Mouse (Mus musculus) heart, embryonic 10.5 days (tissue): ENCODE data around the gene Dscam. TPM values are rescaled to one million over a fixed set of nuclear protein-coding genes. Genes with fewer than 3 reads are reported as not detected.

Experiments used
- DNase-seq: peaks from one replicate; pipeline ENCODE4 v3.0.0-alpha.2; 2017; ENCODE audit warnings: low spot score
- H3K27ac ChIP-seq: fragments of 300-500 bp; sonication (generic); 2 replicates; pipeline ENCODE4 v1.5.1; 2016; ENCODE audit warnings: mild to moderate bottlenecking
- H3K27me3 ChIP-seq: fragments of 300-500 bp; sonication (generic); 2 replicates; pipeline ENCODE4 v1.6.1; 2016; ENCODE audit warnings: mild to moderate bottlenecking; ENCODE audit not compliant: poor library complexity, insufficient read depth, severe bottlenecking
- H3K36me3 ChIP-seq: fragments of 300-500 bp; sonication (generic); 2 replicates; pipeline ENCODE4 v1.6.1; 2016; ENCODE audit warnings: mild to moderate bottlenecking, moderate library complexity
- H3K4me1 ChIP-seq: fragments of 300-500 bp; sonication (generic); 2 replicates; pipeline ENCODE4 v1.6.1; 2016; ENCODE audit warnings: mild to moderate bottlenecking
- H3K4me3 ChIP-seq: fragments of 300-500 bp; sonication (generic); 2 replicates; pipeline ENCODE4 v1.5.1; 2016; ENCODE audit warnings: mild to moderate bottlenecking, moderate library complexity
- H3K9me3 ChIP-seq: fragments of 300-500 bp; sonication (generic); 2 replicates; pipeline ENCODE4 v1.6.1; 2016; ENCODE audit warnings: mild to moderate bottlenecking, moderate library complexity
- WGBS: fragments of 180-500 bp; shearing (Covaris S2); methylation state at CpG from one replicate; pipeline ENCODE4 v1.1.7; 2016; 5-methylcytosine and 5-hydroxymethylcytosine counted together
- polyA plus RNA-seq: library from polyadenylated mRNA; unstranded; fragments of >200 nt; fragmentation: Nextera tagmentation; extraction: Ambion mirVana; gene quantifications from 2 replicates; pipeline ENCODE4 v1.2.1, GENCODE M21; 2016

Dscam gene
- polyA plus RNA-seq, 1 experiment from 2014 or later = 0.20 TPM

DNA sequence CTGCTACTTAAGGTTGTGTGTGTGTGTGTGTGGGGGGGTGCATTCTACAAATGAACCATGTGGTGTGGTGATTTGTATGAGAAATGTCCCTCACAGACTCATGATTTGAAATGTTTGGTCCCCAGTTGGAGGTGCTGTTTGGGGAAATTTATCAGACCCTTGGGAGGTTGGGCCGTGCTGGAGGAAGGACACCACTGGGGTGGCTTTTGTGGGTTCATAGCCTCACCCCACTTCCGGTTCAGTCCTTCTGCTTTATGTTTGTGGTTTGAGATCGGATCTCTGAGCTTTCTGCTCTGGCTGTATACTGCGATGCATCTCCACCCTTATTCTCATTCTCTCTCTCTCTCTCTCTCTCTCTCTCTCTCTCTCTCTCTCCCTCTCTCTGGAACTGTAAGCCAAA, 516.5 kb downstream of the Dscam start:
- H3K9me3 ChIP-seq = no peaks in the 10 kb centered on the region
- no peak overlapping the region for H3K27ac ChIP-seq
- no peaks in the 10 kb centered on the region for H3K36me3 ChIP-seq
- 83% methylated on average over 4 of the region's 4 CpGs for WGBS
- no peaks in the 10 kb centered on the region for H3K27me3 ChIP-seq
- no peaks in the 10 kb centered on the region for H3K4me1 ChIP-seq
- no peak overlapping the region for H3K4me3 ChIP-seq
- DNase-seq = no peak

- no peak overlapping the region for H3K4me3 ChIP-seq
- WGBS = 87% methylated on average over 3 of the region's 3 CpGs
- H3K9me3 ChIP-seq = no peaks in the 10 kb centered on the region
- DNase-seq = no peak
- H3K27me3 ChIP-seq = no peaks in the 10 kb centered on the region; the same call in 1 of the 2 replicates
- no peaks in the 10 kb centered on the region for H3K36me3 ChIP-seq
- H3K27ac ChIP-seq = no peak overlapping the region
- H3K4me1 ChIP-seq = no peaks in the 10 kb centered on the region
Observed at GRCm38 (mm10) chr16:96651444-96651843, 519.1 kb downstream of the Dscam start.

DNA sequence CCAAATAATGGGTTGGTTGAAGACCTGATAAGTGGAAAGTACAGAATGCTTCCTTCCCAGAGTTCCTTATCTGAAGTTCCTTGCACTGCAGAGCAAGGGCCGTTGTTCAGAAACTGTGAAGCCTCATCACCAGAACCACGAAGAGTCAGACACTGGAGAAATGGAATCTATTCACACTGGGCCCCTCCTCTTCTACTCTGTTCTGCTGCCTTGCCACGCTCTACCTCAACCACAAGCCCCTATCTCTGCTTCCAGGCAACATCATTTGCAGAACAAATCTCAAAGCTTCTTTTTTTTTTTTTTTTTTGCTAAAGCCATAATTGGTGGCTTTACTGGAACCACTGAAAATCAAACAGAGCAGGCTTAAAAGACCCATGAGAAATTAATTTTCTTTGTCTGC, 530.5 kb downstream of the Dscam start:
- H3K9me3 ChIP-seq = no peaks in the 10 kb centered on the region
- no peaks in the 10 kb centered on the region for H3K36me3 ChIP-seq
- no peak for DNase-seq
- no peaks in the 10 kb centered on the region for H3K4me1 ChIP-seq
- no peak overlapping the region for H3K4me3 ChIP-seq
- no peaks in the 10 kb centered on the region for H3K27me3 ChIP-seq
- no peak overlapping the region for H3K27ac ChIP-seq
- 38% methylated on average over 3 of the region's 3 CpGs for whole genome bisulfite sequencing

DNA sequence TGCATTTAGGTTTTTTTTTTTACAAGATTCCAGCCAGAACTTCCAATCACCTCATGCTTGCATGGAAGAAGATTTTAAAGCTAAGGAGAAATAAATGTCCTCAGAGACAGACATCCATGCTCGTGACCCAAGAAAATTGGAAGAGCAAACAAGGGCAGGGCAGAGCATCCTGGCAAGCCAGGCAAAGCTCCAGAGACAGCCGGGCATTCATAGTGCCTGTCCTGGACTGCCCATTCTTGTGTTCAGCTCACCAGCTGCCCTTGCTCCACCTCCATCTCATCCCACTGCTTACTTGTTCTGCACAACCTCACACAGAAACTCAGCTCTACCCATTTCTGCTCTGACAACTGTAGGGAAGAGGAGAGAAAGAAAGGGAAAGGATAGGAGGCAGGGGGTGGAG, 534.6 kb downstream of the Dscam start:
- H3K9me3 ChIP-seq = no peaks in the 10 kb centered on the region
- no peaks in the 10 kb centered on the region for H3K4me1 ChIP-seq
- no peak overlapping the region for H3K27ac ChIP-seq
- DNase-seq = no peak
- H3K27me3 ChIP-seq = no peaks in the 10 kb centered on the region
- no peak overlapping the region for H3K4me3 ChIP-seq
- 76% methylated on average over 2 of the region's 2 CpGs for WGBS
- H3K36me3 ChIP-seq = no peaks in the 10 kb centered on the region

DNA sequence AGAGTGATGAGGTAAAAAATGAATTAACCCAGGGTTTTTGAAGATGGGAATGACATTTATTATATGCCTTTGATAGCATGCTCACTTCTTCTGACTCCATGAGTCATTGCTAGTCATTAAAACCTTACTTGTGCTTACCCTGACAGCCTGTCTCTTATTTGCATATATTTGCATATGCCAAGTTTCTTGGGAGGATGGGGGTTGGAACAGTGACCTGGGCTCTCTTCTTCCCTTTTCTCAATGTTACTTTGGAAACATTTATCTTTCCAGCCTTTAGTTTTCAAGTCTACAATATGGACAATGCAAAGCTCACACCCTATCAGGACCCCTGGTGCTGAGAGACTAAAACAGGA, 535.8 kb downstream of the Dscam start:
- no peak overlapping the region for H3K4me3 ChIP-seq

DNA sequence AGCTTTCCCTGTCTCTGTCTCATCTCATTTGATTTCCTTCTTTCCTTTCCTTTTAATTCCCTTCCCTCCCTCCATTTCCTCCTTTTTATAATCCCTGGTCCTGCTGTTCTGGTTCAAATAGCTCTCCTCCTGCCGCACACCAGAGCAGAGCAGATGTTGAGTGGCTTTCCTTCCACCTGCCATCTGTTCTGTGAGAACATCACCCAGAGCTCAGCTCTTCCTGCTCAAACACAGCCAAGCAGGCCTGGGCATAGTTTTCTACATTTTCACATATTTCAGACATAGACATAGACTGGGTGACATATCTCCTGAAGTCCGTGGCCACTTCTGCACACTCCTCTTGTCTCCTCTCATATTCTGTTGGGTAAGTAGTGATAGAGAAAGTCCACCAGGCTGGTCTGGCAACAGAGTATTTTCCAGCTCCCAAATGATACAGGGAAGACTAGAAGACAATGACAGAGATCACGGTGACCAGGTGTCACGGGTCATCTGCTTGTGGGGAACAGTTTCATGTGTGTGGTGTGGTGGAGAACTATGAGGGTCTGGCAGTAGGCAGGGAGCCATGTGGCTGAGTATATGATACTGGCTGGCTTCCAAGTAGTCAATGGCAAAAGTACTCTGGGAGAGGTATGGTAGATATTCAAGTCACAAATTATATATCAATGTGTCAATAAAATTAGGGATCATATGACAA, 536.3 kb downstream of the Dscam start:
- Histone ChIP-seq H3K36me3 (no peaks in the 10 kb centered on the region), H3K4me1 (no peaks in the 10 kb centered on the region), H3K27me3 (no peaks in the 10 kb centered on the region), H3K27ac (no peak overlapping the region), H3K4me3 (no peak overlapping the region), H3K9me3 (no peaks in the 10 kb centered on the region)
- 80% methylated on average over 4 of the region's 4 CpGs for WGBS
- no peak for DNase-seq

More for the DNA sequence above, 535.8 kb downstream of the Dscam start:
- Histone ChIP-seq H3K9me3 (no peaks in the 10 kb centered on the region), H3K4me1 (no peaks in the 10 kb centered on the region), H3K27ac (no peak overlapping the region), H3K27me3 (no peaks in the 10 kb centered on the region), H3K36me3 (no peaks in the 10 kb centered on the region)
- DNase-seq = no peak

GRCm38 (mm10) chr16:96630241-96630640, 540.3 kb downstream of the Dscam start:
- Histone ChIP-seq H3K27me3 (no peaks in the 10 kb centered on the region), H3K4me3 (no peak overlapping the region), H3K9me3 (no peaks in the 10 kb centered on the region), H3K36me3 (no peaks in the 10 kb centered on the region), H3K27ac (no peak overlapping the region), H3K4me1 (no peaks in the 10 kb centered on the region)
- 75% methylated on average over 7 of the region's 7 CpGs for WGBS
- DNase-seq = no peak

GRCm38 (mm10) chr16:96629623-96630022, 540.9 kb downstream of the Dscam start:
- Histone ChIP-seq H3K27ac (no peak overlapping the region), H3K4me3 (no peak overlapping the region), H3K9me3 (no peaks in the 10 kb centered on the region), H3K36me3 (no peaks in the 10 kb centered on the region), H3K4me1 (peaks cover 6% of the 10 kb centered on the region; the same call in 1 of the 2 replicates), H3K27me3 (no peaks in the 10 kb centered on the region)
- 89% methylated on average over 5 of the region's 5 CpGs for WGBS
- DNase-seq = no peak

DNA sequence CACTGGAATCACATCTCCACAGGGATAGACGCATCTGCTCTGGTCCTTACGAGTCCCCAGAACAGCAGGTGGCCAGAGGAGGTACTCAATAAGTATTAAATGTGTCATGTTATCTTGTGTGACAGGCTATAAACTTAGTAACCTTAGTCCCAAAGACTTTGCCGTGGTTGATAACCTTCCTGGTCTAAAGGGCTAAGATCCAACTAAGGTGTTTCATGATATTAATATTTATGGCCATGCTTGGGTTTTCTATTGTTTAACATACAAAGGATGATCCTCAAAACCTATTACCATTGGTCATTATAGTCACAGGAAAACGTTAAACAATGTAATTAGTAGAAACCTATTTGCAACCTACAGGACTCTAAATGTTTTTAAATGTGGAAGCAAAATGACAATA, 545.1 kb downstream of the Dscam start:
- no peak for DNase-seq
- H3K4me1 ChIP-seq = peaks cover 6% of the 10 kb centered on the region; the same call in 1 of the 2 replicates
- H3K36me3 ChIP-seq = no peaks in the 10 kb centered on the region
- WGBS = 73% methylated on average over 4 of the region's 4 CpGs
- no peaks in the 10 kb centered on the region for H3K9me3 ChIP-seq
- H3K27ac ChIP-seq = no peak overlapping the region
- no peak overlapping the region for H3K4me3 ChIP-seq
- H3K27me3 ChIP-seq = no peaks in the 10 kb centered on the region

GRCm38 (mm10) chr16:96624570-96625411, 545.8 kb downstream of the Dscam start:
- Histone ChIP-seq H3K36me3 (no peaks in the 10 kb centered on the region), H3K9me3 (no peaks in the 10 kb centered on the region), H3K4me1 (peaks cover 6% of the 10 kb centered on the region; the same call in 1 of the 2 replicates), H3K27me3 (no peaks in the 10 kb centered on the region), H3K27ac (no peak overlapping the region), H3K4me3 (no peak overlapping the region)
- 74% methylated on average over 7 of the region's 7 CpGs for WGBS
- no peak for DNase-seq

GRCm38 (mm10) chr16:96620861-96621260, 549.7 kb downstream of the Dscam start:
- WGBS = 84% methylated on average over 6 of the region's 6 CpGs
- H3K27ac ChIP-seq = no peak overlapping the region
- H3K4me1 ChIP-seq = peaks cover 10% of the 10 kb centered on the region
- no peak for DNase-seq
- no peaks in the 10 kb centered on the region for H3K27me3 ChIP-seq
- H3K4me3 ChIP-seq = no peak overlapping the region
- H3K36me3 ChIP-seq = no peaks in the 10 kb centered on the region
- H3K9me3 ChIP-seq = no peaks in the 10 kb centered on the region

- Histone ChIP-seq H3K4me3 (no peak overlapping the region), H3K27ac (no peak overlapping the region), H3K36me3 (no peaks in the 10 kb centered on the region), H3K4me1 (peaks cover 10% of the 10 kb centered on the region), H3K27me3 (no peaks in the 10 kb centered on the region), H3K9me3 (no peaks in the 10 kb centered on the region)
- WGBS = 90% methylated on average over 5 of the region's 5 CpGs
- no peak for DNase-seq
Observed at GRCm38 (mm10) chr16:96620402-96620801, 550.1 kb downstream of the Dscam start.

- Histone ChIP-seq H3K4me1 (peaks cover 4% of the 10 kb centered on the region; the same call in 1 of the 2 replicates), H3K27me3 (no peaks in the 10 kb centered on the region), H3K36me3 (no peaks in the 10 kb centered on the region), H3K27ac (no peak overlapping the region), H3K9me3 (no peaks in the 10 kb centered on the region), H3K4me3 (no peak overlapping the region)
- DNase-seq = no peak
- 67% methylated on average over 4 of the region's 4 CpGs for WGBS
Observed at GRCm38 (mm10) chr16:96617772-96618171, 552.8 kb downstream of the Dscam start.
